Mouse (Mus musculus): Measurements from ENCODE around the gene Olfr287.

DNA sequence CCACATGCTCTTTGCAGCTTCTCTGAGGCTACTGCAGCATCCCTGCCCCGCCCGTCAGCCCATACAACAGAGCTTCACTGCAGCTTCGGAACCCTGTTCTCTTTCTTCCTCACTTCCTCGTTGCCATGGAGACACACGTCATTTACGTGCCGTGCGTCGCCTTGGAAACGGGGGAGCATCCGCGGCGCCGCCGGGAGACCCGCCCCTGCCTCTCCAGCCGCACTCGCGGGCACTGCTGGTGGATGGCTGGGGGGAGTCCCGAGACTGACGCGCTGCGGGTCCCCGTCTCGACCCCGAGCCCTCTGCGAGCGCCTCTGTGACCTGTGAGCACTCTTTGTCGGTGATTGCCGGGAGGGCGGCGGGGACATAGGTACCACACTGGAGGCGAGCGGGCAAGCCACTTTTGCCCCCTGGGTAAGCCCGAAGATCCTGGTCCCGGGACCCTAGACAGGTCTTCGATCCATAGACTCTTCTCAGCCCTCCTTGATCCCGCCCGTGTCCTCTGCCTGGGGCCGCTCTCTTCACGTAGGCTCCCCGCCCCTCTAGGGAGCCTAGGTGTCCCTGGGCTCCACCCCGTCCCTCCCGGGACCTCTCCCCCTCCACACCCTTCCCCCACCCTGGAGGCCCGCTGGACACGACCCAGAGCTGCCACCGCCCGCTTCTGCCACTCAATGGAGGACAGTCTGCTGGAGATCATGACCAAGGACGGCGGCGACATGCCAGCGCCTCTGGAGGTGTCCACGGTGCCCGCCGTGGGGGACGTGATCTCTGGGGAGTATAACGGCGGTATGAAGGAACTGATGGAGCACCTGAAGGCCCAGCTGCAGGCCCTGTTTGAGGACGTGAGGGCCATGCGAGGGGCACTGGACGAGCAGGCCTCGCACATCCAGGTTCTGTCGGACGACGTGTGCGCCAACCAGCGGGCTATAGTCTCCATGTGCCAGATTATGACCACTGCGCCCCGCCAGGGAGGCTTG is 52.9 kb downstream of the Olfr287 start:
- no peak for TF ChIP-seq CTCF (conservative IDR thresholded peaks at IDR 0.05; ENCODE audit: low read length)
- no peak for TF ChIP-seq POU5F1 (IDR thresholded peaks at IDR 0.05; ENCODE audit: borderline replicate concordance, low read length)

All from E14TG2a.4 (cell line).